Mouse (Mus musculus) left cerebral cortex, postnatal 4 days (tissue): ENCODE measurements around the gene Clic1. TPM values are rescaled to one million over a fixed set of nuclear protein-coding genes. Genes with fewer than 3 reads are reported as not detected.

ENCODE experiments used
- DNase-seq: peaks from one replicate; pipeline ENCODE4 v3.0.0-alpha.2; 2022
- intact Hi-C: fragments of 180-260 bp; cut with DNase I; formaldehyde crosslinking; loops from one replicate; pipeline ENCODE4 v1.15.1; 2025
- total RNA-seq, 2 experiments: library from RNA; stranded (reverse); gene quantifications; 2 replicates each; pipeline ENCODE4 v1.2.3; 2021

Gene Clic1
- total RNA-seq, 2 experiments from 2014 or later = 20.2 to 20.3 TPM

DNA sequence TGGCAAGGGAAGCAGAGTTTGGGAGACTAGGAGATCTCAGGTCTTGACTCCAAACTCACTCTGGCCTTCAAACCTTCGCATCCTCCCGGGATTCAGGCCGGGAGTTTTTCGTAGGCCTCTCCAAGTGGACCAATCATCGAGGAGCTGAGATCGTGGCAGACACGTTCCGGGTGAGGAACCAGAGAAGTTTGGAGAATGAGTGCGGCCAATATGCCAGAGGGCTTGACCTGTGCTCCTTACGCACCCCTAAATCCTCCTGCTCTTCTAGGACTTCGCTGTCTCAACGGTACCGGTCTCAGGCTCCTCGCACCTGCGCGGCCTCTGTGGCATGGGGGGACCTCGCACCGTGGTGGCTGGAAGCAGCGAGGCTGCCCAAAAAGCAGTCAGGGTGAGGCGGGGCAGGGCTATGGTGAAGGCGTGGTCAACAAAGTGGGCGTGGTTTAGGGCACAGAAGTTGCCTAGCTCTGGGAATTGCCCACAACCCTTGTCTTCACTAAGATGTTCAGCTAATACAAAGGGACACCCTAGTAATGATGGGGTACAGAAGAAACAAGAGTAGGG lies 11.1 kb downstream of the Clic1 start:
- no peak for DNase-seq
- intact Hi-C loops = no loop called here

DNA sequence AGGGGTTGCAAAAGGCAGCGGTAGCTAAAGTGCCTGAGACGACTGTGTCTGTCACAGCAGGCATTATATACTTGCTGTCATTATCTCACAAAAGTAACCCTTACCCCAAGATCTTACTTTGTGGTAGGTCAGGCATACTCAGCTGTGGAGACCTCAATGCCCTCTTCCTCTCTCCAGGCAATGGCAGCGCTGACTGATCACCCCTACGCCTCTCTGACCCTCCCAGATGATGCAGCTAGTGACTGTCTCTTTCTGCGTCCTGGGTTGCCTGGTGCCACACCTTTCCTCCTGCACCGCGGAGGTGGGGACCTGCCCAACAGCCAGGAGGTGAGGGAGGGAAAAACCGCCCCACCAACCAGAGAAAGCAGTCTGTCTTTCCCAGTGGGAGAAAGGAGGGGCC lies 11.5 kb downstream of the Clic1 start:
- intact Hi-C loops = no loop called here

DNA sequence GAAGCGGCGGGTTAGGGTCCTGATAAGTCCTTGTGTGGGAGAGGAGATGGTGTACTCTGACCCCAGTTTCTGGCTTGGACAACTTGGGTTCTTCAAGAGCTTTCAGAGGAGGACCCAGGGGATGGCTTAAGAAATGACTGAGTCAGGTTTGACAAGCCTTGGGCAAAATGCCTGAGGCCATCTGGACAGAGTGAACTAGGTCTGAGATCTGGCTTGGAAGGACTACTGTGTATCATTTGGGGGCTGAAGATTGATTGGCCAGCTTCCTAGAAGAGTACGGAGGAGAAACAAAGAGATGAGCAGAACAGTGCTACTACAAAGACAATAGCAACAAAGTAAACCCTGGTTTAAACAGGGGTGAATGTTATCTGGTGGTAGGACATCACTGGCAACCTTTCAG lies 13.7 kb downstream of the Clic1 start:
- intact Hi-C loops = no loop called here
- DNase-seq = peak; percentile 70

More for the DNA sequence above, 11.5 kb downstream of the Clic1 start:
- no peak for DNase-seq

DNA sequence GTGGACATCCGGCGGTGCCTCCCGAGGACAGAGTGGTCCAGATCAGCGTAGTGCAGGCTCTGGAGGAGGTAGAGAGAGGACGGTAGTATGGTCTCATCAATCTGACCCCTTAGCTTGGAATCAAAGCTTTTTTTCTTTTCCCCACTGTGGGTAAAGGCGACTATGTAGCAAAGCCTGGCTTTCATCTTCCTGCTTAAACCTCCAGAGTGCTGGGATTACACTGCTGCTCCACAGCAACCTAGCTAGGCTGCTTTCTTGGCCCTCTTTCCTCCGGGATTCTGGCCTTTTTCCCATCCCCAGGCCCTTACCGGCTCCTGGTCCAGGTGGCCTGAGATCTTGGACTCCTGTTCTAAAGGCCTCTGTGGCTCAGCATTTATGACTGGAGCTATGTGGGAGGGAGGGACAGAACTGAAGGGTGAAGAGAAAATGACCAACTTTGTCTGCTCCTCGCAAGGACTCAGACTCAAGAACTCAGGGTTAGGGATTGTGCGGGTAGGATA lies 14.7 kb downstream of the Clic1 start:
- intact Hi-C loops = no loop called here
- DNase-seq = no peak

DNA sequence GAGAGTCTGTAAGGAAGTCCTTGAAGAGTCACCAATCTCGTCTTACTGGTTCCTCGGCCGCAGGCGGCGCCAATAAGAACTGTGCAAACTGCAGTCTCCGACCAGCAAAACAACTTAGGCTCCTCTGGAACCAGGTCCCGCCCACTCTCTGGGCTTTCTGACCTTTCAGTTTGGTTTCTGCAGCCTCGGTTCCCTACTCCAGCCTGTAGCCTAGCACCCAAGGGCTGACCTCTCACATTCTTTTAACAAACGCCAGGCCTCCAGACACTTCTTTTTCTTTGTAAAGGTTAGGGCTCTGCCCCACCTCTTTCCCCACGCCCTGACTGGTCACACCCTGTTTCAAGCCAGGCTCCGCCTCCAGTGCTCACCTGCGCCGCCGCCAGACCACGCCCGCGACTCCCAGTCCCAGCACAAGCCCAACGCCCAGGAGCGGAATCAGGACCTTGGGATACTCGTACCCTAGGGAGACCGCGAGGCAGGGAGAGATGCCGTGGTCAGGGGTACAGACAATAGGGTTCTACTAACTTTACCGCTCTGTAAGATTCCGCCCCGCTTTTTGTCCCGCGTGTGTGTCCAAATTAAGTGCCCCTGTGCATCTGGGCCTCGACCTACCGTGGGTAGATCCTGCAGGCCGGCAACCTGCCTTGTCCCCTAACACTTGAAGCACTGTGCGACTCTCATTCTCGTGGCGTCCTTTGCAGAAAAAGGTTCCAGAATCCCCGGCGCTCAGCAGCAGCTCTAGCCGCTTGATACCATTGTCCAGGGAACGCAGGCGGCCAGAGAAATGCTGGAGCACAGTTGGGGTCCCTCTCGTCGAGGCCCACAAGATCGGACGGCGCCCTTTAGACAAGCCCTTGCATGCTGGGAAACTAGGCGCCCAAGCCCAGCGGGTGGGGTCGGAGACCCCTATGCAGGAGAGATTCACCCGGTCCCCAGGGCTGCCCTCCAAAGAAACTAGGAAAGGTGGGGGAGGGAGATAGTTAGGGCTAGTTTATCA lies 15.5 kb downstream of the Clic1 start, which contains the start of gene Ly6g6c:
Gene Ly6g6c (plus strand): TSS at position 438 of the 997 bp plus-strand sequence.
- intact Hi-C loops = no loop called here
- no peak for DNase-seq

DNA sequence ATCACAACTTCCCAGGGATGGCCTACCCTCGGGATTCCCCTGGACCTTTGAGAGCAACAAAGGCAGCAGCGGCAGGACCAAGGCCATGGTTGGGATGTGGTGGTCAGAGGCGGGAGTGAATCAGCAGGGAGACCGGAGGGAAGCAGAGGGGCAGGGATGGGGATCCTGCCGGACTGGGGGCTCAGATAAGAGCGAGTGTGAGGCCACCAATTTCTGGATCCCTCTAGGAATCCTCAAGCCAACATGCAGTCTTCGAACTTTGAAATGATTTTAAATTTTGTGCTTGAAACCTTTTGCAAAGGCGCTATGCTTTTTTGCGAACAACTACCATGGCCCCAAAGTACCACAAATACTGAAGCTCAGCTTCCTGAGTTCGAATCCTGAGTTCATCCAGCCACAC lies 16.3 kb downstream of the Clic1 start, which contains the start of gene Mpig6b:
Gene Mpig6b (minus strand): TSS at position 101 of the 400 bp plus-strand sequence.
- intact Hi-C loops = no loop called here
- no peak for DNase-seq

DNA sequence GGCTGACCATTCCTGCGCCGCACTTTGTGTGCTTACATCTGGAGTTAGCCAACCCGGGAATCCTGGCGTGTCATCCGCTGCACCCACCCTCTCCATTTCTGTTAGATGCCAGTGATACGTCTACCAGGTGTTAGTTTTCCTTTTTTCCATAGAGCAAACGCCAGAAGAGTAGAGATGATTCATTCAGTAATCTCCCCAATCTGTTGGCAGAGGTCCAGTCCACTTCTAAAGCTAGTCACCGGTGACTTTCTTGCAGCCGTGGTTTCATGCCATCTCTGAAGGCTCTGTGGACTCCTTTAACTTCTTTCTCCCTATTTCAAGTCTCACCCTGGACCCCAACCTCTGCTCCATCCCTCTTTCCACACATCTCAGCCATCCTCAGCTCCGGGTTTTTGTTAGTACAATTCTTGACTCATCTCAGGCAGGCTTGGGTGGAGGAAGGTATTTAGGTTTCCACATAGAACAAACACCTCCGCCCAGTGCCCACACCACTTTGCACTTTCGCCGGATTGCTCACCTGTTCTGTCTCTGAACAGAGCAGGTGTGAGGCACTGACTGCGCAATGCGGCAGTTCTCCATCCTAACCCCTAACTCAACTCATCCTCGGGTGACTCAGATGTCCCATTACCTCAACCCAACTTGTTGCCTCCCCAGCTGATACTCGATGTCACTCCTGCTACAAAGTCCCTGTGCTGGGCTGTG lies 18.6 kb downstream of the Clic1 start:
- intact Hi-C loops = no loop called here
- no peak for DNase-seq

DNA sequence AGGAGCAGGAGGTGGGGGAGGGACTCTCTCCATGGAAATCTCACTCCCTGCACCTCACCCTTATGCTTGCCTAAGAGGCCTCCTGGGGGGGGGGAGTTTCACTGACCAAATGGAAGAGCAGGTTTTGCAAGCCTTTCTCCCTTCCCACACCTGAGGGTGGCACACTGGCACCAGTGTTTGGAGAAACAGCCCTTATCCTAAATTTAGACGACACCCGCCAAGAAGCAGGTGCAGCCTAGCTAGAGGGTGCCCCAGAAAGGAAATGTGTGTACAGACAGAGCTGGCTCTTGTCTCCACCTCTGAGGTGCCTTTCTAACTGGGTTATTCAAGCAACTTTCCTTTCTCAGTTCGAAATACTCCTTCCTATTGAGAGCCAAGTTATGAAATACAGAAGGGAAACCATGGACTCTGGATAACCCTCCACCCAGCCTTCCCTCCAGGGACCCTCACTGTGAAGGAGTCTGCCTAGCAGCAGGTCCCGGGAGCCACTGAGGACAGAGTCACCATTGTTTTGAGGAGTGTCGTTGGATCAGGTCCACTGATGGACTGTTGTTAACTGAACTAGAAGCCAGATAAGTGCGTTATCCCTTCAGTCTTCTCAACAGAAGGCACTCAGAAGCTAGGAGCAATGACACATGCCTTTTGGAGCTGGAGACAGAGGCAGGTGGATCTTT lies 20.9 kb downstream of the Clic1 start:
- intact Hi-C loops = no loop called here

GRCm38 (mm10) chr17:35071454-35071853 lies 21.7 kb downstream of the Clic1 start:
- intact Hi-C loops = no loop called here
- DNase-seq = no peak

More for the DNA sequence above, 20.9 kb downstream of the Clic1 start:
- DNase-seq = no peak

DNA sequence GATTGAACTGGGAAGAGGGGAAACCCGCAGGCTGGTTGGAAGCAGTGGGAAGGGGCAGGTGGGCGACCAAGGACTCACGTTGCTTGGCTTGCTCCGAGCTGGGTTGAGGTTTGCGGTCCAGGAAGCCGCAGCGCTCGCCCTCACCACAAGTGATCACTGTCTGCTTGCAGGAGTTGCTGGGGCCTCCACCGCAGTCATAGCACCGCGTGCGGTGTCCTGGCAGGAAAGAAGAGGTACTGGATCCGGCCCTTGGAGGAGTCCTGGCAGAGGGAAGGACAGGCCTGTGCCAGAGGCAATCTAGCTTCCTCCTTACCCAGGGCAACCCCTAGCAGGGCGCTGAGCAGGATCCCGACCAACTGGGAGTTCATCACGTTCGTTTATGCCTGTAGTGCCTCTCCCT lies 24.3 kb downstream of the Clic1 start:
- intact Hi-C loops = no loop called here
- peak; percentile 48 for DNase-seq

GRCm38 (mm10) chr17:35076507-35077176 lies 26.9 kb downstream of the Clic1 start, which contains the start of gene Ly6g6e:
Gene Ly6g6e, plus strand, starts transcription at chr17:35076902.
- DNase-seq = no peak
- intact Hi-C loops = no loop called here

- DNase-seq = no peak
- intact Hi-C loops = no loop called here
These were observed 27.5 kb downstream of the Clic1 start for GRCm38 (mm10) chr17:35077285-35077684.

GRCm38 (mm10) chr17:35077786-35078233 lies 28.0 kb downstream of the Clic1 start, which contains the start of gene Ly6g6d:
Gene Ly6g6d, minus strand, starts transcription at chr17:35078065.
- peak; percentile 46 for DNase-seq

GRCm38 (mm10) chr17:35079778-35080177 lies 30.0 kb downstream of the Clic1 start:
- no peak for DNase-seq
- intact Hi-C loops = no loop called here

More at GRCm38 (mm10) chr17:35077786-35078233, 28.0 kb downstream of the Clic1 start, which contains the start of gene Ly6g6d:
- intact Hi-C loops = no loop called here

DNA sequence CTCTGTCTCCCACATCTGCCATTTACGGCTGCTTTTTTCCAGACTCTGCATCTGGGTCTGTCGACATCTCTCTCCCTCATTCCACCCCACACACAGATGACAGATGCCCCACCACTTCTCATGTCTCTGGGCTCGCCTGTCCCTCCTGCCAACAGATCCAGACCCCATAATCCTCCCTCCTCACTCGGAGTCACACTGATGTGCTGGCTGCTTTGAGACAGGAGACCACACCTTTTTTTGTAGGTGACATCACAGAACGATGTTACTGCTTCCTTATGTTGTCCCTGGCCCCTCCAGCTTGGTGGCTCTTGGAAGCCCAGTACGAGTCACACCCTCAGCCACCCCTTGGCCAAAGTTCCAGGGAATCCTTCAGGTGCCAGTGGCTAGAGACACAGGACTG lies 30.5 kb downstream of the Clic1 start:
- DNase-seq = no peak
- intact Hi-C loops = no loop called here

GRCm38 (mm10) chr17:35080710-35081109 lies 30.9 kb downstream of the Clic1 start:
- no peak for DNase-seq
- intact Hi-C loops = no loop called here

DNA sequence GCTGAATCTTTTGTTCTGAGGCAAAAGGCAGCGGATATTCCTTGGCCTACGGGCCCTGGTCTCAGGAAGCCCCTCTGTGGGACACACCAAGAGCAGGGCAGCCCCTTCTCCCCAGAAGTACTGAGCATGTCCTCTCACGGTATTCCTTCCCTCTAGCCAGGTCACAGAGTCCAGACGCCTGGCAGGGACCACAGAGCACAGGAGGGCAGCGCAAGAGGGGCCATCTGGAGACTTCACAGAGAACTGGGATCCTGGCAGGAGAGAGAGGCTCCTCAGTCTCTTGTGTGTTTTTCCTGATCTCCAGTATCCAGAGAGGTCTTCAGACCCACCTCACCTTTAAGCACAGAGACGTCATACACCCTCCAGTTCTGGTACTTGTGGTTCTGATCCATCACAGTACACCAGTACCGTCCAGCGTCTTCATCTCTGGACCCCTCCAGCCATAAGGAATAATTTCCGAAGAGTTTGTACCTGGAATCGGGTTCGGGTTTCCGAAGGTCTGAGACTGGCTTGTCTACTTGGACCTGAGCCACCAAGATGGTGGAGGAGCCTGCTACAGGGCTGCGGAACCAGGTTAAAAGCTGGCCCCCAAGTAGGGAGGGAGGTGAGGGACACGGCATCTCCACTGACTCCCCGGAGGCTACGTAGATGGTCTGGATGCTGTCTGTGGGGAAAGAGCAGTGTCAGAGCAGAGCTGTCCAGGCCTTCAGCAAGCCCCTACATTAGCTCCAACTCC lies 33.2 kb downstream of the Clic1 start:
- DNase-seq = no peak
- intact Hi-C loops = no loop called here

- intact Hi-C loops = no loop called here
- DNase-seq = no peak
These were observed 34.2 kb downstream of the Clic1 start for GRCm38 (mm10) chr17:35083929-35084497.
